Mouse (Mus musculus): ENCODE data around the gene Vmn1r52. TPM values are rescaled to one million over a fixed set of nuclear protein-coding genes. Genes with fewer than 3 reads are reported as not detected.
"Not testable (repeated sequence)": the region's sequence is repeated elsewhere in the genome, so short reads cannot be mapped to it uniquely, and the experiment has no call there.

Gene Vmn1r52
- polyA plus RNA-seq (2012; rRNA removed) = not detected in 2 replicates

DNA sequence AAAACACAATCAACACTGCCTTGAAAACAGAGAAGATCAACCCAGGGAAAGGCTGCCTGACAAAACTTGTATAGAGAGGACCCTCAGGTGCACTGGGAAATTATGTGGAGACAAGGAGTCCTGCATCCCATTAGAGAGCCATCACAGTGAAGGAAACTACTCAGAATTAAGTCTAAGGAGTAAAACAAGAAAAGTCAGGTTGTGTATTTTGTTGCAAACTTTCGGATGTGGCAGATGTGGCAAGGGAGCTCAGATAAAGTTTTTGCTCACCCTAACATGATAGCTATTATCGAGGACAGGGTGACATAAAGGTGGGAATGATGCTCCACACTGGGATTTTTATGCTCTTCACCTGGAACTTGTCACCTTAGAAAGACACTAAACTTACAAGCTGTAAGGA is at the start of gene Vmn1r52:
Vmn1r52 (plus strand) TSS at position 301 of the 400 bp plus-strand sequence.
- DNase-seq (ENCODE audit: low read depth) = no peak
- no peak for TF ChIP-seq POLR2A (IDR thresholded peaks at IDR 0.05; ENCODE audit: borderline replicate concordance, extremely low read depth, insufficient read depth, insufficient read length, poor library complexity, severe bottlenecking)

DNA sequence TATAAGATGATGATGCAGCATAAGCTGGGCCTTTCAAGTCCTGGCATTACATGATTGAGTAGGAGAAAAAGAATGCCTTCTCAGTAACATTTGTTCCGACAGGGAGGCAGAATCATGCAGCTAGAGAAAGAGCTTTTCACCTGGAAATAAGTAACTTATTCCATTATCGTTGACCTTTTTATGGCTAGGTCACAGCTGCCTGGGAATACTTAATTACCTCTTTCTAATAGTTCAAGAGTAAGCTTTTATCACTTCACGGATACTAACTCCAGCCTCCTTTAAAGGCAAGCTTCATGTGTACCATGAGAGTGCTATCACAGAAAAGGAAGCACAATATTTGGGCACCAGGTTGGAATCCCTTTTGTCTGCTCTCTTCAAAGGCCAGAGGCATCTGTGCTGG is 14.5 kb upstream of the Vmn1r52 start:
- DNase-seq (ENCODE audit: low read depth) = no peak
- TF ChIP-seq CTCF (IDR thresholded peaks at IDR 0.05; ENCODE audit: borderline replicate concordance, extremely low read depth, insufficient read depth, insufficient read length) = no peak
- no peak for TF ChIP-seq POLR2A (IDR thresholded peaks at IDR 0.05; ENCODE audit: borderline replicate concordance, extremely low read depth, insufficient read depth, insufficient read length, poor library complexity, severe bottlenecking)

DNA sequence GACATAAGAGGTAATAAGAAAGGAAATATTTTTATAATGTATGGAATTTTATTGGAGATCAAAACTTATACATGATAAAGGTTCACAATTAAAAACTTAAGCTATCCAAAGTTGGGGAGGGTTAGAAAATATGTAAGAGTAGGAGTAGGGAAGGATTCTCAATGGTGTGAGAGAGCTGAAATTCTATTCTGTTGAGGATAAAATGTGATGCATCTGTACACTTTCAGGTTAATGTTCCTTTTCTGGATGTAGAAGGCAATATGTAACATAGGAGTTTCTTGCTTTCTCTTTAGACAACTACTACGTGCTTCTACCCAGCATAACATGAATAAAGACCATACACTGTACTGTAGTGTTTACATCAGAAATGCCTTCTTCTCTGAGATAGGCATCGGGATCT is 27.9 kb downstream of the Vmn1r52 start, which contains the start of gene V1ra8:
V1ra8 (plus strand) TSS at position 301 of the 400 bp plus-strand sequence.
- DNase-seq (ENCODE audit: low read depth) = not testable (repeated sequence)

DNA sequence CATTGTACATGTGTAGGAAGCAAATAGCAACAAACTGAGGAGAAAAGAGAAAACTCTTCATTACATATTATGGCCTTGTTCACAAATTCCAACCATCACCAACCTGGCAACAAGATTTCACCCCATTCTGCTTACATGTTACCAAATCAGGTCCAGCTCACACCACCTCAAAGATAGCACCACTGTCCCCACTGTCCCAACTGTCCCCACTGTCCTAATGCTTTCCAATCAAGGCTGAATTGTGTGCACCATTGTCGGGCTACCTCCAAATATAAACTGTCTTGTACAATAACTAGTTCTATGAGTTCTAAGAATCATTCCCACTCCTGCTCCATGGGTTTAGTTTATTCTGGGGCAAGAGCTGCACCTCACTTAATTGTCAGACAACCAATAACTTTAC is 49.7 kb downstream of the Vmn1r52 start, which contains the start of gene Vmn1r53:
Vmn1r53 (minus strand) TSS at position 101 of the 400 bp plus-strand sequence.
- no peak for DNase-seq (ENCODE audit: low read depth)
- TF ChIP-seq CTCF (IDR thresholded peaks at IDR 0.05; ENCODE audit: borderline replicate concordance, extremely low read depth, insufficient read depth, insufficient read length) = no peak
- TF ChIP-seq POLR2A (IDR thresholded peaks at IDR 0.05; ENCODE audit: borderline replicate concordance, extremely low read depth, insufficient read depth, insufficient read length, poor library complexity, severe bottlenecking) = no peak

Other genes starting within 250 kb of the Vmn1r52 start
- not detected in 2 replicates for gene Vmn1r45, start 234.2 kb upstream of the Vmn1r52 start, polyA plus RNA-seq (2012; rRNA removed)
- not detected in 2 replicates for gene Vmn1r46, start 205.5 kb upstream of the Vmn1r52 start, polyA plus RNA-seq (2012; rRNA removed)
- not detected in 2 replicates for gene Vmn1r47, start 158.7 kb upstream of the Vmn1r52 start, polyA plus RNA-seq (2012; rRNA removed)
- not detected in 2 replicates for gene Vmn1r48, start 138.0 kb upstream of the Vmn1r52 start, polyA plus RNA-seq (2012; rRNA removed)
- gene Vmn1r49, start 96.3 kb upstream of the Vmn1r52 start, polyA plus RNA-seq (2012; rRNA removed) = not detected in 2 replicates
- gene Vmn1r50, start 73.4 kb upstream of the Vmn1r52 start, polyA plus RNA-seq (2012; rRNA removed) = not detected in 2 replicates
- not detected in 2 replicates for gene Vmn1r51, start 52.2 kb upstream of the Vmn1r52 start, polyA plus RNA-seq (2012; rRNA removed)
- gene V1ra8, start 28.0 kb downstream of the Vmn1r52 start, polyA plus RNA-seq (2012; rRNA removed) = not detected in 2 replicates
- 0.12 TPM in 1 of 2 replicates, not detected in the other for gene Vmn1r53, start 49.6 kb downstream of the Vmn1r52 start, polyA plus RNA-seq (2012; rRNA removed)
- not detected in 2 replicates for gene Vmn1r54, start 71.5 kb downstream of the Vmn1r52 start, polyA plus RNA-seq (2012; rRNA removed)
- not detected in 2 replicates for gene BC048671, start 126.4 kb downstream of the Vmn1r52 start, polyA plus RNA-seq (2012; rRNA removed)
- gene Chst13, start 150.4 kb downstream of the Vmn1r52 start, polyA plus RNA-seq (2012; rRNA removed) = 0.06 and 0.34 TPM in 2 replicates
- gene Uroc1, start 158.5 kb downstream of the Vmn1r52 start, polyA plus RNA-seq (2012; rRNA removed) = 0.03 TPM in 1 of 2 replicates, not detected in the other
- gene Zxdc, start 194.7 kb downstream of the Vmn1r52 start, polyA plus RNA-seq (2012; rRNA removed) = 22.9 and 24.0 TPM in 2 replicates

All from brain, embryonic 14.5 days (tissue).